Mouse (Mus musculus): ENCODE results near the gene Nudt3. TPM values are rescaled to one million over a fixed set of nuclear protein-coding genes. Genes with fewer than 3 reads are reported as not detected.

Gene Nudt3
- polyA plus RNA-seq, 1 experiment from 2014 or later, result 238 TPM

GRCm38 (mm10) chr17:27611519-27611884 is 11.8 kb downstream of the Nudt3 start:
- Histone ChIP-seq H3K36me3 (peaks cover 16% of the 10 kb centered on the region), H3K27ac (replicated peaks) (peak overlapping the region; percentile 46; the same call in 1 of the 2 replicates), H3K4me1 (replicated peaks) (peaks cover 66% of the 10 kb centered on the region), H3K27me3 (no peaks in the 10 kb centered on the region), H3K9ac (no peak overlapping the region), H3K4me3 (no peak overlapping the region), H3K4me2 (no peak overlapping the region), H3K9me3 (no peaks in the 10 kb centered on the region)
- ATAC-seq (ENCODE audit: low read depth), result no peak
- WGBS, result 70% methylated on average over 3 of the region's 3 CpGs

- no peak overlapping the region for H3K4me3 ChIP-seq
- no peak overlapping the region for H3K9ac ChIP-seq
- no peaks in the 10 kb centered on the region for H3K27me3 ChIP-seq
- no peak overlapping the region for H3K4me2 ChIP-seq
- H3K27ac ChIP-seq (replicated peaks), result peak overlapping the region; percentile 46; the same call in 1 of the 2 replicates
- H3K9me3 ChIP-seq, result no peaks in the 10 kb centered on the region
- WGBS, result 76% methylated on average over 10 of the region's 10 CpGs
- H3K36me3 ChIP-seq, result peaks cover 13% of the 10 kb centered on the region; the same call in 1 of the 2 replicates
- H3K4me1 ChIP-seq (replicated peaks), result peaks cover 70% of the 10 kb centered on the region
- no peak for ATAC-seq (ENCODE audit: low read depth)
Observed at GRCm38 (mm10) chr17:27610679-27611518, 12.4 kb downstream of the Nudt3 start.

GRCm38 (mm10) chr17:27609576-27609975 is 13.7 kb downstream of the Nudt3 start:
- Histone ChIP-seq H3K9me3 (no peaks in the 10 kb centered on the region), H3K27ac (replicated peaks) (no peak overlapping the region), H3K4me2 (no peak overlapping the region), H3K27me3 (no peaks in the 10 kb centered on the region), H3K4me1 (replicated peaks) (peaks cover 74% of the 10 kb centered on the region), H3K36me3 (peaks cover 12% of the 10 kb centered on the region; the same call in 1 of the 2 replicates), H3K4me3 (no peak overlapping the region), H3K9ac (no peak overlapping the region)
- 89% methylated on average over 7 of the region's 7 CpGs for WGBS
- no peak for ATAC-seq (ENCODE audit: low read depth)

GRCm38 (mm10) chr17:27603522-27604234 is 19.6 kb downstream of the Nudt3 start:
- Histone ChIP-seq H3K4me3 (no peak overlapping the region), H3K27ac (replicated peaks) (0 out of 2 replicates have a peak overlapping the region, but pooled peaks have one; percentile 13), H3K9me3 (no peaks in the 10 kb centered on the region), H3K27me3 (no peaks in the 10 kb centered on the region), H3K4me2 (no peak overlapping the region), H3K9ac (no peak overlapping the region), H3K36me3 (0 out of 2 replicates have a peak, but pooled peaks cover 8% of the 10 kb centered on the region), H3K4me1 (replicated peaks) (peaks cover 73% of the 10 kb centered on the region)
- 66% methylated on average over 21 of the region's 21 CpGs for WGBS
- ATAC-seq (ENCODE audit: low read depth), result no peak

GRCm38 (mm10) chr17:27603036-27603435 is 20.3 kb downstream of the Nudt3 start:
- Histone ChIP-seq H3K4me1 (replicated peaks) (peaks cover 74% of the 10 kb centered on the region), H3K4me2 (no peak overlapping the region), H3K4me3 (no peak overlapping the region), H3K9ac (no peak overlapping the region), H3K9me3 (no peaks in the 10 kb centered on the region), H3K36me3 (0 out of 2 replicates have a peak, but pooled peaks cover 4% of the 10 kb centered on the region), H3K27me3 (no peaks in the 10 kb centered on the region), H3K27ac (replicated peaks) (no peak overlapping the region)
- 87% methylated on average over 2 of the region's 2 CpGs for WGBS
- ATAC-seq (ENCODE audit: low read depth), result no peak

GRCm38 (mm10) chr17:27600869-27601268 is 22.4 kb downstream of the Nudt3 start:
- no peak overlapping the region for H3K4me3 ChIP-seq
- H3K4me1 ChIP-seq (replicated peaks), result peaks cover 65% of the 10 kb centered on the region
- H3K27me3 ChIP-seq, result no peaks in the 10 kb centered on the region
- no peak overlapping the region for H3K27ac ChIP-seq (replicated peaks)
- WGBS, result 65% methylated on average over 5 of the region's 5 CpGs
- no peak; the same call in 1 of the 2 replicates for ATAC-seq (ENCODE audit: low read depth)
- peaks cover 9% of the 10 kb centered on the region for H3K36me3 ChIP-seq
- H3K9me3 ChIP-seq, result no peaks in the 10 kb centered on the region
- no peak overlapping the region for H3K4me2 ChIP-seq
- no peak overlapping the region for H3K9ac ChIP-seq

GRCm38 (mm10) chr17:27600286-27600685 is 23.0 kb downstream of the Nudt3 start:
- no peak overlapping the region for H3K9ac ChIP-seq
- H3K4me3 ChIP-seq, result no peak overlapping the region
- H3K9me3 ChIP-seq, result no peaks in the 10 kb centered on the region
- 94% methylated on average over 3 of the region's 3 CpGs for WGBS
- H3K4me1 ChIP-seq (replicated peaks), result peaks cover 61% of the 10 kb centered on the region
- no peak for ATAC-seq (ENCODE audit: low read depth)
- no peaks in the 10 kb centered on the region for H3K27me3 ChIP-seq
- H3K27ac ChIP-seq (replicated peaks), result no peak overlapping the region
- no peak overlapping the region for H3K4me2 ChIP-seq
- H3K36me3 ChIP-seq, result peaks cover 15% of the 10 kb centered on the region

- Histone ChIP-seq H3K27me3 (no peaks in the 10 kb centered on the region), H3K4me3 (no peak overlapping the region), H3K27ac (replicated peaks) (no peak overlapping the region), H3K4me2 (no peak overlapping the region), H3K9ac (no peak overlapping the region), H3K36me3 (peaks cover 48% of the 10 kb centered on the region), H3K4me1 (replicated peaks) (peaks cover 24% of the 10 kb centered on the region), H3K9me3 (no peaks in the 10 kb centered on the region)
- WGBS, result 84% methylated on average over 21 of the region's 21 CpGs
- no peak for ATAC-seq (ENCODE audit: low read depth)
Observed at GRCm38 (mm10) chr17:27596376-27597190, 26.7 kb downstream of the Nudt3 start.

- ATAC-seq (ENCODE audit: low read depth), result no peak
- H3K9me3 ChIP-seq, result no peaks in the 10 kb centered on the region
- 90% methylated on average over 15 of the region's 15 CpGs for WGBS
- H3K4me3 ChIP-seq, result no peak overlapping the region
- peaks cover 54% of the 10 kb centered on the region for H3K36me3 ChIP-seq
- H3K27ac ChIP-seq (replicated peaks), result no peak overlapping the region
- no peak overlapping the region for H3K9ac ChIP-seq
- no peaks in the 10 kb centered on the region for H3K27me3 ChIP-seq
- peaks cover 16% of the 10 kb centered on the region for H3K4me1 ChIP-seq (replicated peaks)
- no peak overlapping the region for H3K4me2 ChIP-seq
Observed at GRCm38 (mm10) chr17:27595659-27596375, 27.5 kb downstream of the Nudt3 start.

- Histone ChIP-seq H3K27me3 (no peaks in the 10 kb centered on the region), H3K4me1 (replicated peaks) (peaks cover 12% of the 10 kb centered on the region), H3K4me3 (no peak overlapping the region), H3K36me3 (peaks cover 76% of the 10 kb centered on the region), H3K9me3 (no peaks in the 10 kb centered on the region), H3K27ac (replicated peaks) (no peak overlapping the region), H3K9ac (no peak overlapping the region), H3K4me2 (no peak overlapping the region)
- ATAC-seq (ENCODE audit: low read depth), result no peak
- WGBS, result 97% methylated on average over 7 of the region's 7 CpGs
Observed at GRCm38 (mm10) chr17:27592565-27592910, 30.8 kb downstream of the Nudt3 start.

- H3K4me1 ChIP-seq (replicated peaks), result peaks cover 17% of the 10 kb centered on the region
- WGBS, result 90% methylated on average over 12 of the region's 12 CpGs
- no peak overlapping the region for H3K27ac ChIP-seq (replicated peaks)
- peaks cover 81% of the 10 kb centered on the region for H3K36me3 ChIP-seq
- H3K27me3 ChIP-seq, result no peaks in the 10 kb centered on the region
- no peak for ATAC-seq (ENCODE audit: low read depth)
- no peaks in the 10 kb centered on the region for H3K9me3 ChIP-seq
- no peak overlapping the region for H3K4me2 ChIP-seq
- no peak overlapping the region for H3K9ac ChIP-seq
- H3K4me3 ChIP-seq, result no peak overlapping the region
Observed at GRCm38 (mm10) chr17:27591826-27592564, 31.3 kb downstream of the Nudt3 start.

Measured in neural tube, embryonic 13.5 days (tissue).